Mouse (Mus musculus): ENCODE measurements around the gene Nav2.

DNA sequence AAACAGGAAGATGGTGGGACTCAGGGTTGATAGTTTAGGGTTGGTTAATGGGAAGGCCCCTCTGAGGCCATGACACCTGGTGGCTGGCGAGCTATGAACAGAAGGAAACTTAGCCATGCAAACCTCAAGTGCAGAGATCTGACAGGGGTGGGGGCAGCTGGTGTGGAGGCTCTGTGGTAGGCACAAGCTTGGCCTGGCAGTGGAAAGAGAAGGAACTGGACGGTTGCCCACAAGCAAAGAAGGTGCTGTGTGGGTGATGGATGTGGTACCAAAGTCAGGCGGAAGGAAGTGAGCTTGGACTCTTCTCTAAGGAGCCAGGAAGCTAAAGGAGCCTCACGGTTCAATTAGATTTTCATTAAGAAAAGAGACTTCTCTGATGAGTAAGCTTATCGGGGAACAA lies 501.7 kb downstream of the Nav2 start:
- TF ChIP-seq POLR2A (IDR thresholded peaks at IDR 0.05; ENCODE audit: insufficient read depth, low read length) (no peak), CTCF (IDR thresholded peaks at IDR 0.05; ENCODE audit: low read depth, low read length) (no peak)

Measured in ES-Bruce4 (cell line).